Mouse (Mus musculus): Measurements from ENCODE around the gene Letmd1. TPM values are rescaled to one million over a fixed set of nuclear protein-coding genes. Genes with fewer than 3 reads are reported as not detected.
"Not testable (repeated sequence)": the region's sequence is repeated elsewhere in the genome, so short reads cannot be mapped to it uniquely, and the experiment has no call there.

Letmd1 gene
- polyA plus RNA-seq, 1 experiment from 2014 or later, result 22.9 TPM

GRCm38 (mm10) chr15:100494647-100495046, 25.8 kb downstream of the Letmd1 start:
- Histone ChIP-seq H3K4me1 (ENCODE audit: insufficient read depth) (peaks cover 28% of the 10 kb centered on the region), H3K36me3 (ENCODE audit: insufficient read depth) (peaks cover under 1% of the 10 kb centered on the region; the same call in 1 of the 2 replicates), H3K9ac (peak overlapping the region; percentile 91), H3K4me2 (peak overlapping the region; percentile 91), H3K4me3 (ENCODE audit: low read depth, low read length) (peak overlapping the region; percentile 79), H3K27me3 (ENCODE audit: insufficient read depth, low read length) (no peaks in the 10 kb centered on the region), H3K27ac (ENCODE audit: low read depth) (peak overlapping the region; percentile 88), H3K9me3 (ENCODE audit: low read depth, low read length) (no peaks in the 10 kb centered on the region)
- DNase-seq, result peak; percentile 72
- TF ChIP-seq CTCF (IDR thresholded peaks at IDR 0.05; ENCODE audit: low read depth), result no peak
- WGBS, result 1% methylated on average over 29 of the region's 29 CpGs
- ATAC-seq (ENCODE audit: insufficient read depth), result peak; percentile 79

DNA sequence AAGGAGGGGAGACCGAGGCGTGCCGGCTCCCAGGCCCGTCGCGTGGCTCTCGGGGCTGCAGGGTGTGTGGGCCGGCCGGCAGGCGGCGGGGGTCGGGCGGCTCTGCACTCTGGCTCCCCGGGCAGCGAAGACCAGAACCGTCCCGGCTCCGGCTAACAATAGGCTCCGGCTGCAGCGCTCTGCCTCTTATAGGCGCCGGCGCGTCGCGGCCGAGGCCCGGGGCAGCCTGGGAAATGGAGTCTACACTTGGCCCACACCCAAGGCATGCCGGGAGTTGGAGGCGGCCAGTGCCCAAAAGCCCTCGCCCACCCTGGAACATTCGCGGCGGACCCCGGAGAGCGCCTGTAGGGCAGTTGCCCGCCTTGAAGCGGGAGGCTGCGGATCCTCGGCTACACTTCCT, 26.3 kb downstream of the Letmd1 start, which contains the start of gene Csrnp2:
Csrnp2 (minus strand) TSS at position 387 of the 400 bp plus-strand sequence.
- ATAC-seq (ENCODE audit: insufficient read depth) (peak; percentile 98), DNase-seq (peak; percentile 97)
- Histone ChIP-seq H3K27ac (ENCODE audit: low read depth) (peak within 1 kb of the TSS; percentile 88), H3K36me3 (ENCODE audit: insufficient read depth) (no peaks in the 10 kb centered on the region), H3K9ac (peak within 1 kb of the TSS; percentile 91), H3K4me3 (ENCODE audit: low read depth, low read length) (peak within 1 kb of the TSS; percentile 79), H3K4me2 (peak within 1 kb of the TSS; percentile 91), H3K4me1 (ENCODE audit: insufficient read depth) (peaks cover 26% of the 10 kb centered on the region), H3K27me3 (ENCODE audit: insufficient read depth, low read length) (no peaks in the 10 kb centered on the region), H3K9me3 (ENCODE audit: low read depth, low read length) (no peaks in the 10 kb centered on the region)
- WGBS, result under 1% methylated on average over 37 of the region's 40 CpGs
- peak; percentile 20 for TF ChIP-seq CTCF (IDR thresholded peaks at IDR 0.05; ENCODE audit: low read depth)

- ATAC-seq (ENCODE audit: insufficient read depth); DNase-seq; H3K4me1 ChIP-seq (ENCODE audit: insufficient read depth): not testable (repeated sequence)
Observed at GRCm38 (mm10) chr15:100499506-100499905, 30.7 kb downstream of the Letmd1 start.

DNA sequence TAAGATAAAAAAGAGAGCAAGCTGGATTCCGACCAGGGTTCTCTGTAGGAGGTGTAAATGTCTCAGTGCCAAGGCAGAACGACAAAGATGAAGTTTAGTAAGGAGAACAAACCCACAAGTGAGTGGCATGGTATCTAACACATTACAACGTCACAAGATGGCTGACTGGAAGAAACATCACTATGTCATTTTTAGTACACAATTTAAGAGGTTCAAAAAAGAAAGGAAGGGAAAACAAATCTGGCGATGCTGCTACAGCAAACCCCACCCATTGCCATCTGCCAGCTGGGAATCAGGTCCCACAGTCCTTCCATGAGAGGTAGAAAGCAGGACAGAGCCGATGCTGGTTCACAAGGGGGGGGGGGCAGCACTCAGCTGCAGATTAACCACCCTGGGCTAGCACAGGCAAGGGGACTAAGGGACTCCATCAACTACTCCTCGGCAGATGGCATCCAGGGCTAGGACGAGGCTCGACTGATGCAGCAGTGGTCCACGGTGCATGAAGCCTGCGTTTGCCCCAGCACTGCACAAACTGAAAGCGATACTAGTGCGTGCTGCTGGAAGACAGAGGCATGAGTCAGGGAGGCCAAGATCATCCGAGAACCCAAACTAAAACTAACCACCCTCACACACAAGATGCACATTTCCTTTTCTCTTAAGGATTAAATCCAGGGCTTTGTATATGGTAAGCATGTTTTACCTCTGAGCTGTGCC, 39.8 kb downstream of the Letmd1 start:
- ATAC-seq (ENCODE audit: insufficient read depth) (no peak), DNase-seq (no peak)
- 86% methylated on average over 13 of the region's 13 CpGs for WGBS
- Histone ChIP-seq H3K9me3 (ENCODE audit: low read depth, low read length) (no peaks in the 10 kb centered on the region), H3K9ac (no peak overlapping the region), H3K4me1 (ENCODE audit: insufficient read depth) (no peaks in the 10 kb centered on the region), H3K27ac (ENCODE audit: low read depth) (no peak overlapping the region), H3K27me3 (ENCODE audit: insufficient read depth, low read length) (no peaks in the 10 kb centered on the region), H3K4me2 (no peak overlapping the region), H3K4me3 (ENCODE audit: low read depth, low read length) (no peak overlapping the region), H3K36me3 (ENCODE audit: insufficient read depth) (peaks cover 78% of the 10 kb centered on the region)
- TF ChIP-seq CTCF (IDR thresholded peaks at IDR 0.05; ENCODE audit: low read depth), result no peak

More at GRCm38 (mm10) chr15:100499506-100499905, 30.7 kb downstream of the Letmd1 start:
- peaks cover 16% of the 10 kb centered on the region; the same call in 1 of the 2 replicates for H3K36me3 ChIP-seq (ENCODE audit: insufficient read depth)
- H3K27ac ChIP-seq (ENCODE audit: low read depth); H3K9ac ChIP-seq; H3K4me3 ChIP-seq (ENCODE audit: low read depth, low read length); H3K9me3 ChIP-seq (ENCODE audit: low read depth, low read length); H3K4me2 ChIP-seq; H3K27me3 ChIP-seq (ENCODE audit: insufficient read depth, low read length): not testable (repeated sequence)
- 79% methylated on average over 8 of the region's 8 CpGs for WGBS

GRCm38 (mm10) chr15:100510072-100510471, 41.2 kb downstream of the Letmd1 start:
- H3K36me3 ChIP-seq (ENCODE audit: insufficient read depth), result peaks cover 80% of the 10 kb centered on the region

GRCm38 (mm10) chr15:100513387-100513786, 44.6 kb downstream of the Letmd1 start:
- no peak overlapping the region for H3K27ac ChIP-seq (ENCODE audit: low read depth)
- TF ChIP-seq CTCF (IDR thresholded peaks at IDR 0.05; ENCODE audit: low read depth), result no peak
- no peak overlapping the region for H3K4me3 ChIP-seq (ENCODE audit: low read depth, low read length)
- no peak for ATAC-seq (ENCODE audit: insufficient read depth)
- no peaks in the 10 kb centered on the region for H3K4me1 ChIP-seq (ENCODE audit: insufficient read depth)
- no peak overlapping the region for H3K9ac ChIP-seq
- no peaks in the 10 kb centered on the region for H3K27me3 ChIP-seq (ENCODE audit: insufficient read depth, low read length)
- no peaks in the 10 kb centered on the region for H3K9me3 ChIP-seq (ENCODE audit: low read depth, low read length)
- H3K36me3 ChIP-seq (ENCODE audit: insufficient read depth), result peaks cover 72% of the 10 kb centered on the region
- WGBS, result 71% methylated on average over 4 of the region's 4 CpGs
- no peak overlapping the region for H3K4me2 ChIP-seq
- no peak for DNase-seq

More at GRCm38 (mm10) chr15:100510072-100510471, 41.2 kb downstream of the Letmd1 start:
- H3K4me1 ChIP-seq (ENCODE audit: insufficient read depth), result no peaks in the 10 kb centered on the region
- DNase-seq, result no peak
- H3K4me2 ChIP-seq, result no peak overlapping the region
- no peaks in the 10 kb centered on the region for H3K9me3 ChIP-seq (ENCODE audit: low read depth, low read length)
- no peak overlapping the region for H3K27ac ChIP-seq (ENCODE audit: low read depth)
- H3K9ac ChIP-seq, result no peak overlapping the region
- 93% methylated on average over 11 of the region's 11 CpGs for WGBS
- ATAC-seq (ENCODE audit: insufficient read depth), result no peak
- H3K27me3 ChIP-seq (ENCODE audit: insufficient read depth, low read length), result no peaks in the 10 kb centered on the region
- H3K4me3 ChIP-seq (ENCODE audit: low read depth, low read length), result no peak overlapping the region
- no peak for TF ChIP-seq CTCF (IDR thresholded peaks at IDR 0.05; ENCODE audit: low read depth)

- H3K27ac ChIP-seq (ENCODE audit: low read depth), result no peak overlapping the region
- WGBS, result 82% methylated on average over 2 of the region's 2 CpGs
- DNase-seq (no peak), ATAC-seq (ENCODE audit: insufficient read depth) (no peak)
- peaks cover 78% of the 10 kb centered on the region for H3K36me3 ChIP-seq (ENCODE audit: insufficient read depth)
- H3K9me3 ChIP-seq (ENCODE audit: low read depth, low read length), result no peaks in the 10 kb centered on the region
- no peaks in the 10 kb centered on the region for H3K27me3 ChIP-seq (ENCODE audit: insufficient read depth, low read length)
- no peak overlapping the region for H3K9ac ChIP-seq
- no peak overlapping the region for H3K4me3 ChIP-seq (ENCODE audit: low read depth, low read length)
- H3K4me1 ChIP-seq (ENCODE audit: insufficient read depth), result no peaks in the 10 kb centered on the region
- TF ChIP-seq CTCF (IDR thresholded peaks at IDR 0.05; ENCODE audit: low read depth), result no peak
- no peak overlapping the region for H3K4me2 ChIP-seq
Observed at GRCm38 (mm10) chr15:100515121-100515520, 46.3 kb downstream of the Letmd1 start.

Measured in lung, embryonic 14.5 days (tissue).